Mouse (Mus musculus): Measurements from ENCODE around the gene Snai3. TPM values are rescaled to one million over a fixed set of nuclear protein-coding genes. Genes with fewer than 3 reads are reported as not detected.
A peak's percentile ranks its signal among the peaks of the same experiment; 100 is the strongest.

Gene Snai3
- total RNA-seq, 2 experiments from 2014 or later: 0.55 to 0.63 TPM

GRCm38 (mm10) chr8:122430058-122430636, 30.4 kb downstream of the Snai3 start:
- DNase-seq: no peak

GRCm38 (mm10) chr8:122428163-122428562, 32.4 kb downstream of the Snai3 start:
- DNase-seq: no peak

GRCm38 (mm10) chr8:122427607-122428006, 32.9 kb downstream of the Snai3 start:
- DNase-seq: no peak

GRCm38 (mm10) chr8:122426145-122426544, 34.4 kb downstream of the Snai3 start:
- DNase-seq: no peak

- DNase-seq: peak; percentile 80
Observed at GRCm38 (mm10) chr8:122423659-122424058, 36.9 kb downstream of the Snai3 start.

- no peak for DNase-seq
Observed at GRCm38 (mm10) chr8:122423217-122423616, 37.3 kb downstream of the Snai3 start.

- DNase-seq: no peak
Observed at GRCm38 (mm10) chr8:122421376-122422070, 39.0 kb downstream of the Snai3 start, which contains the start of gene Il17c. Il17c (plus strand) TSS chr8:122422020.

- DNase-seq: peak; percentile 43
Observed at GRCm38 (mm10) chr8:122419881-122420555, 40.5 kb downstream of the Snai3 start.

GRCm38 (mm10) chr8:122415554-122415953, 45.0 kb downstream of the Snai3 start:
- no peak for DNase-seq

- no peak for DNase-seq
Observed at GRCm38 (mm10) chr8:122414311-122414710, 46.2 kb downstream of the Snai3 start.

- no peak for DNase-seq
Observed at GRCm38 (mm10) chr8:122407678-122408077, 52.9 kb downstream of the Snai3 start.

- DNase-seq: no peak
Observed at GRCm38 (mm10) chr8:122405146-122405805, 55.3 kb downstream of the Snai3 start.

Small RNA genes within 50 kb of the gene (microRNA-seq; reads per million reads assigned to microRNA genes)
- 0 reads per million in 2 experiments for gene Gm24366

Other genes with a start within 250 kb of the Snai3 start
- 10 to 100 TPM; 45.7 to 47.0 TPM for gene Zfpm1, start 178.6 kb downstream of the Snai3 start, total RNA-seq (2021)
- gene Trhr2, start 100.0 kb downstream of the Snai3 start, total RNA-seq (2021): not detected
- gene Zc3h18, start 84.1 kb downstream of the Snai3 start, total RNA-seq (2021): 10 to 100 TPM; 28.4 to 31.1 TPM
- not detected for gene Il17c, start 38.7 kb downstream of the Snai3 start, total RNA-seq (2021)
- 10 to 100 TPM; 59.7 to 69.2 TPM for gene Cyba, start 27.8 kb downstream of the Snai3 start, total RNA-seq (2021)
- gene Mvd, start 17.3 kb downstream of the Snai3 start, total RNA-seq (2021): 1 to 10 TPM; 8.0 to 8.4 TPM
- gene Rnf166, start 15.3 kb upstream of the Snai3 start, total RNA-seq (2021): 10 to 100 TPM; 24.3 to 27.4 TPM
- gene Ctu2, start 15.4 kb upstream of the Snai3 start, total RNA-seq (2021): 10 to 100 TPM; 16.2 to 22.4 TPM
- gene Piezo1, start 90.6 kb upstream of the Snai3 start, total RNA-seq (2021): 10 to 100 TPM; 53.7 to 55.4 TPM
- 10 to 100 TPM; 36.5 to 38.2 TPM for gene Cdt1, start 107.3 kb upstream of the Snai3 start, total RNA-seq (2021)
- 10 to 100 TPM; 58.5 to 58.8 TPM for gene Aprt, start 116.2 kb upstream of the Snai3 start, total RNA-seq (2021)
- 10 to 100 TPM in 1 of 2 experiments, 1 to 10 TPM in 1; 9.2 to 10.6 TPM for gene Galns, start 150.7 kb upstream of the Snai3 start, total RNA-seq (2021)
- 10 to 100 TPM; 48.7 to 56.3 TPM for gene Trappc2l, start 150.9 kb upstream of the Snai3 start, total RNA-seq (2021)
- gene Pabpn1l, start 162.0 kb upstream of the Snai3 start, total RNA-seq (2021): not detected
- gene Cbfa2t3, start 238.4 kb upstream of the Snai3 start, total RNA-seq (2021): 10 to 100 TPM; 17.3 to 19.3 TPM

Measured in heart, postnatal 4 days (tissue).